Mouse (Mus musculus): ENCODE measurements at regions not wholly inside any gene's neighbourhood (a gene's known extent, or its start where the extent isn't known, plus 50 kb on each side); places are given as distances from the start of the nearest gene placed in this dataset.
A peak's percentile ranks its signal among the peaks of the same experiment; 100 is the strongest.

DNA sequence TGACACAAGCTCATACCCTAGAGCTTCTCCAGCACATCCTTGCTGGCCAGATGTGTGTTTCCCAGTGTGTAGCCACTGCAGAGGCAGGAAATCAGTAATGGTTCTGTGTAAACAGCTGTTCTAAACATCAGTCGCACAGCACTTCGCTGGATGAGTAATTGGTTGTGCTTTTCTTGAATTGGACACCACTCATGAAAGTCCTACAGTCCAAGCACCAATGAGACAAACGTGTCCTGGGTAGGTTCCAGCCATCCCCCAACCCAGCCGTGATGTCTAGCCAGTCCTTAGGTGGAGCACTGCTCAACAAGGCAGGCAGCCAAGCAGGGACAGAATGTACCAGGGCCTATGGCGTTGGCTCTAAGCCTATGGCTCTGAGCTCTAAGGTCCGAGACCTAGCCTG, 65.8 kb upstream of the 4930432M17Rik start:
- H3K4me2 ChIP-seq (ENCODE audit: low read depth) = no peak overlapping the region
- H3K9me3 ChIP-seq (ENCODE audit: low read length) = no peaks in the 10 kb centered on the region
- no peak overlapping the region for H3K27ac ChIP-seq (ENCODE audit: low read depth, low read length)
- ATAC-seq = no peak; the same call in 1 of the 2 replicates
- no peak overlapping the region for H3K4me3 ChIP-seq (ENCODE audit: low read depth, low read length)
- TF ChIP-seq CTCF (IDR thresholded peaks at IDR 0.05; ENCODE audit: low read depth) = no peak
- H3K27me3 ChIP-seq (ENCODE audit: insufficient read depth, low read length) = no peaks in the 10 kb centered on the region
- H3K4me1 ChIP-seq (ENCODE audit: insufficient read depth) = no peaks in the 10 kb centered on the region
- DNase-seq = no peak
- WGBS = 72% methylated on average over 6 of the region's 6 CpGs
- H3K9ac ChIP-seq = no peak overlapping the region
- H3K36me3 ChIP-seq (ENCODE audit: insufficient read depth) = no peaks in the 10 kb centered on the region

DNA sequence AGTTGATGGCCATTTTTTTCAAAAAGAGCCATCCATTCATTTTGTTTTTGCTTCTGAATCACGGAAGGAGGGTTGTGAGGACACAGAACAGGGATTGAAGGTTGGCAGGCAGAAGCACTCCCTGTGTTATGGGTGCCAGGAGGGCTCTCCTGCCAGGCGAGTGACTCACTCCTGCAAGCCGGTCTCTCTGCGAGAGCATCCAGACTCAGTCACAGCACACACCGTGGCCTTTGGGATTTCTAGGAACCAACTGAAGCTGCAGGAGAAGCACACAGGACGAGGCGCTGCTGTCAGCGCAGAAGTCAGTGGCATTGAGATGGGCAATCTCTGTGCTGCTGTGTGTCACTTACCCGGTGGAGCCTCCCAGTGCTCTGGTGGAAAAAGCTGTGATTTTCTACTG, 66.5 kb upstream of the 4930432M17Rik start:
- H3K27ac ChIP-seq (ENCODE audit: low read depth, low read length) = no peak overlapping the region
- H3K4me1 ChIP-seq (ENCODE audit: insufficient read depth) = no peaks in the 10 kb centered on the region
- H3K4me3 ChIP-seq (ENCODE audit: low read depth, low read length) = no peak overlapping the region
- H3K9me3 ChIP-seq (ENCODE audit: low read length) = no peaks in the 10 kb centered on the region
- 72% methylated on average over 9 of the region's 9 CpGs for WGBS
- ATAC-seq (peak; percentile 53; the same call in 1 of the 2 replicates), DNase-seq (peak; percentile 24)
- TF ChIP-seq CTCF (IDR thresholded peaks at IDR 0.05; ENCODE audit: low read depth) = no peak
- H3K27me3 ChIP-seq (ENCODE audit: insufficient read depth, low read length) = no peaks in the 10 kb centered on the region
- no peaks in the 10 kb centered on the region for H3K36me3 ChIP-seq (ENCODE audit: insufficient read depth)
- no peak overlapping the region for H3K4me2 ChIP-seq (ENCODE audit: low read depth)
- no peak overlapping the region for H3K9ac ChIP-seq

- no peak for TF ChIP-seq CTCF (IDR thresholded peaks at IDR 0.05; ENCODE audit: low read depth)
- Histone ChIP-seq H3K9ac (no peak overlapping the region), H3K4me2 (ENCODE audit: low read depth) (no peak overlapping the region), H3K27ac (ENCODE audit: low read depth, low read length) (no peak overlapping the region), H3K4me3 (ENCODE audit: low read depth, low read length) (no peak overlapping the region), H3K9me3 (ENCODE audit: low read length) (no peaks in the 10 kb centered on the region), H3K36me3 (ENCODE audit: insufficient read depth) (no peaks in the 10 kb centered on the region), H3K4me1 (ENCODE audit: insufficient read depth) (no peaks in the 10 kb centered on the region), H3K27me3 (ENCODE audit: insufficient read depth, low read length) (no peaks in the 10 kb centered on the region)
- WGBS = 93% methylated on average over 10 of the region's 10 CpGs
- ATAC-seq (no peak), DNase-seq (no peak)
Observed at GRCm38 (mm10) chr3:121602826-121603370, 67.7 kb upstream of the 4930432M17Rik start.

GRCm38 (mm10) chr3:121602082-121602561, 68.4 kb upstream of the 4930432M17Rik start:
- Histone ChIP-seq H3K27ac (ENCODE audit: low read depth, low read length) (no peak overlapping the region), H3K4me1 (ENCODE audit: insufficient read depth) (no peaks in the 10 kb centered on the region), H3K27me3 (ENCODE audit: insufficient read depth, low read length) (no peaks in the 10 kb centered on the region), H3K36me3 (ENCODE audit: insufficient read depth) (no peaks in the 10 kb centered on the region), H3K9me3 (ENCODE audit: low read length) (no peaks in the 10 kb centered on the region), H3K4me3 (ENCODE audit: low read depth, low read length) (no peak overlapping the region), H3K9ac (no peak overlapping the region), H3K4me2 (ENCODE audit: low read depth) (no peak overlapping the region)
- ATAC-seq = no peak
- TF ChIP-seq CTCF (IDR thresholded peaks at IDR 0.05; ENCODE audit: low read depth) = no peak
- WGBS = 48% methylated on average over 8 of the region's 8 CpGs
- DNase-seq = no peak

DNA sequence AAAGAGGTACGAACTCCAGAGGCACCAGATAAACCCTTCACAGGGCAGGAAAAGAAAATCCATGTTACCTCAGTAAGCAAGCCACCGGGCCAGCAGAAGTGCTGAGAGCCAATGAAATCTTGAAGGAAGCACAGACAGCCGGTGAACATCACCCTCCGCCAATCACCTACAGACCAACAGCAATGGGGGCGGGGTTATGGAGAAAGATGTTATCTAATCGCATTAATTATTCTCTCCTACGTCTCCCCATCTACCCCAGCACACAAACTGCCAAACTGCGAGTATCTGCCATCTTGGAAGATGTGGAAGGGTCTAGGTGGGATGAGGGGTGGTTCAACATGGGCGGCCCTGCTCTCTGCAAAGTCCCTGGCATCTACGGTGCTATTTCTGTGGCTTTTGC, 68.6 kb upstream of the Slc44a3 start:
- no peak overlapping the region for H3K27ac ChIP-seq (ENCODE audit: low read depth, low read length)
- 77% methylated on average over 10 of the region's 10 CpGs for WGBS
- ATAC-seq (no peak), DNase-seq (no peak)
- H3K9ac ChIP-seq = no peak overlapping the region
- H3K4me3 ChIP-seq (ENCODE audit: low read depth, low read length) = no peak overlapping the region
- H3K36me3 ChIP-seq (ENCODE audit: insufficient read depth) = no peaks in the 10 kb centered on the region
- H3K9me3 ChIP-seq (ENCODE audit: low read length) = no peaks in the 10 kb centered on the region
- no peak overlapping the region for H3K4me2 ChIP-seq (ENCODE audit: low read depth)
- TF ChIP-seq CTCF (IDR thresholded peaks at IDR 0.05; ENCODE audit: low read depth) = no peak
- no peaks in the 10 kb centered on the region for H3K4me1 ChIP-seq (ENCODE audit: insufficient read depth)
- no peaks in the 10 kb centered on the region for H3K27me3 ChIP-seq (ENCODE audit: insufficient read depth, low read length)

DNA sequence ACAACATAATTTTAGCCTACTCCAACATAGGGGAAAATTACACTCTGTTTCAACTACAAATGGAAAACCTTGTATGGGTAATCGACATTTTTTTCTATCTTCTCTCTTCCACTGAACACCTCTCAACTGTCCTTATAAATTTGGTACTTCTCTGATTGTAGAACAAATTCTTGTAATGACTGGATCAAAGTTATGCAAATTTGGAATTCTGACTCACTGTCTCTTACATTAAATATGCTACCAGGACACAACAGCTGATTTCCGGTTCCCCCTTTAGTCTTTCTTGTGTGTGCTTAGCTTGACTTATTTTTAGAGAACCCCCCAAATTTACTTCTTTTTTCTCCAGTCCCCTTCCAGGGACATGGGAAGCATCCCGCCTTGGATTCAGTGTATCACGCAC, 68.2 kb upstream of the Slc44a3 start:
- WGBS = 92% methylated on average over 4 of the region's 4 CpGs
- TF ChIP-seq CTCF (IDR thresholded peaks at IDR 0.05; ENCODE audit: low read depth) = no peak

DNA sequence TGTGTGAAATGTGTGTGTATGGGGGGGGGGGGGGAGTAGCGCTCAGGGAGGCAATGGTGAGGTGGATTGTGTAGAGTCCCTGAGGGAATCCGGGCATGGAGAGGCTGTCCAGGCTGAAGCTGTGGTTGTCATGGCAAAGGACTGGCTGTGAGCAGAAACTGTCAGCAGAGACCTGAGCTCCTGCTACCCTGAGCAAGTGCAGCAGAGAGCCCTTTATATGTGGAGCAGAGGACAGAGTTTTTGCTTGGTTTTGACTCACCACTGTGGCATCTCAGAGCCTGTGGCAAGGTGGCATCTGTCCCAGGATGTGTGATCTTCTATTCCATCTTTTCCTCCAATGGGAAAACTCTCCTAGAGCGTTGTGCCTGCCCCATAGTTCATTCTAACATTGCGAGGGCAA, 65.8 kb upstream of the Slc44a3 start:
- Histone ChIP-seq H3K4me1 (ENCODE audit: insufficient read depth) (no peaks in the 10 kb centered on the region), H3K27me3 (ENCODE audit: insufficient read depth, low read length) (no peaks in the 10 kb centered on the region), H3K9me3 (ENCODE audit: low read length) (no peaks in the 10 kb centered on the region), H3K27ac (ENCODE audit: low read depth, low read length) (no peak overlapping the region), H3K36me3 (ENCODE audit: insufficient read depth) (no peaks in the 10 kb centered on the region), H3K4me3 (ENCODE audit: low read depth, low read length) (no peak overlapping the region), H3K4me2 (ENCODE audit: low read depth) (no peak overlapping the region), H3K9ac (no peak overlapping the region)
- DNase-seq (no peak), ATAC-seq (peak; percentile 48; the same call in 1 of the 2 replicates)
- no peak for TF ChIP-seq CTCF (IDR thresholded peaks at IDR 0.05; ENCODE audit: low read depth)
- 82% methylated on average over 4 of the region's 4 CpGs for WGBS

More for the DNA sequence above, 68.2 kb upstream of the Slc44a3 start:
- no peaks in the 10 kb centered on the region for H3K27me3 ChIP-seq (ENCODE audit: insufficient read depth, low read length)
- no peak overlapping the region for H3K27ac ChIP-seq (ENCODE audit: low read depth, low read length)
- H3K36me3 ChIP-seq (ENCODE audit: insufficient read depth) = no peaks in the 10 kb centered on the region
- no peaks in the 10 kb centered on the region for H3K9me3 ChIP-seq (ENCODE audit: low read length)
- no peak overlapping the region for H3K4me2 ChIP-seq (ENCODE audit: low read depth)
- H3K4me1 ChIP-seq (ENCODE audit: insufficient read depth) = no peaks in the 10 kb centered on the region
- no peak overlapping the region for H3K4me3 ChIP-seq (ENCODE audit: low read depth, low read length)
- no peak for ATAC-seq
- no peak for DNase-seq
- H3K9ac ChIP-seq = no peak overlapping the region
